Mouse (Mus musculus): ENCODE measurements at regions not wholly inside any gene's neighbourhood (a gene's known extent, or its start where the extent isn't known, plus 50 kb on each side); places are given as distances from the start of the nearest gene placed in this dataset.

DNA sequence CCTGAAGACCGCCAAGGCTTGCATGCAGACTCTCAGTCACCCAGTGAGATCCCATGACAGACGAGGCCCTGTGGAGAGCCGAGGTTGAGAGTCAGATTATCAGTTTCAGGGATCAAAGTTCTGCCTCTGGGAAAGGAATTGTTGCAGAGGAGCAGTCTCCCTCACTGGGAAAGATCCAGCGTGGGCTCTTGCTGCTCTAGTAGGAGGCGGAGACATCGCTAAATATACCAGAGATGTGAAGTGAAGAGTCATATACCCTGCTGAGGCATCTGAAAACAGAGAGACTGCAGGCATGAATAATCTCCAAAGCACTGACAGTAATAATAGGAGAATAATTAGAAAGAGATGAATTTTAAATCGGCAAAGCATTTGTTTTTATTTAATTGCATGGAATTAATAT, 106.6 kb upstream of the Auts2 start:
- DNase-seq (ENCODE audit: low spot score): no peak

DNA sequence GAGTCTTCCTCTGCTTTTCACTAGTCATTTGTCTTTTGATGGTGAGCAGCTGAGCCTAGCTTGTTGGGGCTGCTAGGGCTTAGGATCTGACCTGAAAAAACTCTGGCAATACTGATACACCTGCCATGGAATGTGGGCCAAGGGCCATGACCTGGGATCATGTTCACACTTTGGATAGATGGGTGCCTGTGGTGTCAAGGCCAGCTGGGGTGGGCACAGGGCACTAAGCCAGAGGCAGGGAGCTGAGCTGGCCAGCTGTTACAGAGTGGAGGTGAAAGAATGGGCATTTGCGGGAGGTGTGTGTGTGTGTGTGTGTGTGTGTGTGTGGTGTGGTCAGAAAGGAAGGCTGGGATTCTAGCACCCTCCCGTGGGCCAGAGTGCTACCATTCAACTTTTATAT, 105.6 kb upstream of the Auts2 start:
- DNase-seq (ENCODE audit: low spot score): no peak

DNA sequence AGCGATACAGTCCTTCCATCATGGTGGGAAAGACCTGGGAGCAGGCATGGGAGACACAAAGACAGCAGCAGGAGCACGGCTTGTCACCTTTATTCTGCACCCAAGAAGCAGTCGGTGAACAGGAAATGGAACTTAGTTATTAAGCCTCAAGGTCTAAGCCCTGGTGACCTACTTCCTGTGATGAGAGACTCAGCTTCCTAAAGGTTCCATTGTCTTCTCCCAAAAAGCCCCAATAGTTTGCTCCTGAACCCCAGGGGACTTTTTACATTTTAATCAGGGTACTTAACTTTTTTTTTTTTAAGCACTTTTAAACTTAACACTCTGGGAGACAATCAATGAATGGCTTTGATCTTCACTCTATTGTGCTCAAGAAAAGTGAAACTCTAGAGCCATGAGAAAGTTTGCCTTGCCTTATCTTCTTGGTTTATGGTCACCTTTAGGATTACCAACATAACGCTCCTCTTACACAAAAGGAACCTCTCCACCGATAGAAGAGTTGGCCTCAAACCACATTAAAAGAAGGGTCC, 101.6 kb upstream of the Auts2 start:
- DNase-seq (ENCODE audit: low spot score): no peak

DNA sequence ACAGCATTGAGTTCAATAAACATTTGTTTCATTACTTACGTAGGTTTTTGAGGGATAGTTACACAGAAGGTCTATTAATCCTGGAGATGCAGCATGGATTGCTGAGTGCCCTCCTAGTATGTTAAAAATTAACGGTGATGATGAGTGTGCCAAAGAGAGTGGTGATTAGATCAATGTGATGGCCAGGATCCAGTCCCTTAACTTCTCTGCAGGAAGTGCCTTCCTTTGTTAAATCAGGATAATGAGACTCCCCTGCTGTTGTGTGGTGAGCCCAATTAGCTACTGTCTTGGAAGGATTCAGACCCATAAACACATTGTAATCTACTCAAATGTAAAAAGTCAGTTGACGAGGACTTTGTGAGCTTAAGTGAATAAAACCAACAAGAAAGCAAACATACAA, 100.1 kb upstream of the Auts2 start:
- no peak for DNase-seq (ENCODE audit: low spot score)

DNA sequence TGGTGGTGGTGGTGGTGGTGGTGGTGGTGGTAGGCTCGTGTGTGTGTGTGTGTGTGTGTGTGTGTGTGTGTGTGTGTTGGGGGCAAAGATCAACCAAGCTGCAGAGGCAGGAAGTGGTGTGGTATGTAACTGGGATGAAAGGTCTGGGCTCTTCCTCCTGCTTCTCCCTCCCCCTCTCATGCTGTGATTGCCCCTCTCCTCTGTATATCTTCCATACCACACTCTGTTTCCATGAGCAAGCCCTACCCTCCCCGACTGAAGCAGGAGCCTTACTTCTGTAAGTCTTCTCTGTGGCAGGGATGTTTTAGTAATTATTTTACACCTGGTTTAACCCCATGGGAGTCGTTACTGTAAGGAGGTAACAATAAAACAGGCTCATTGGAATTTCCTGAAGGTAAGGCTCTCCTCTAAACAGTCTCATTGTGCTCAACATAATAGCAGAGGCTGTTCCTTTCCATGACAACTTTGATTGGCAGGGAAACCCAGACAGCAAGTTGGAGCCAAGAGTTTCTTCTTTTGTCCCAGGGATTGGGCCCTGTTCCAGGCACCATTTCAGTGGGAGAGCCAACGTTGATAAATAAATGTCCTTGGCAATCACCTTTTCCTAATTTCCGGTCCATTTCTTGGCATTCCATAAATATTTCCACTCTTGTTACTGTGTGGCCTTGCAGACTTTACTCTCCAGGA, 90.2 kb upstream of the Auts2 start:
- no peak for DNase-seq (ENCODE audit: low spot score)

DNA sequence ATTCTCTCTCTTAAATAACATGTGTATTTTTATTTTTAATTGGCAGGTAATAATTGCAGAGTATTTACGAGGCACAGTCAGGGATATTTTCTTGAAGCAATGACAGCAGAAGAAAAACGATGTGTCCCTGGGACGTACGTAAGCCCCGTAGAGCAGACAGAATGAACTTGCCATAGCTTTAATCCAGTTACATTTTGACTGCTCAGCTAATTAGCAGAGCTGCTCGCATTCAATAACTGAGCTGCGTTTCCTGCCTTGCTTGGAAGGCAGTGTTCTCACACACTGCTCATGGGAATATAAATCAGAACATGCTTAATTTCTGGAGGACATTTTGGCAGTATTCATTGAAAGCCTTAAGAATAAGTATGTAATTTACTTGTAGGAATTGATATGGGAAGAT, 78.6 kb upstream of the Auts2 start:
- DNase-seq (ENCODE audit: low spot score): no peak

DNA sequence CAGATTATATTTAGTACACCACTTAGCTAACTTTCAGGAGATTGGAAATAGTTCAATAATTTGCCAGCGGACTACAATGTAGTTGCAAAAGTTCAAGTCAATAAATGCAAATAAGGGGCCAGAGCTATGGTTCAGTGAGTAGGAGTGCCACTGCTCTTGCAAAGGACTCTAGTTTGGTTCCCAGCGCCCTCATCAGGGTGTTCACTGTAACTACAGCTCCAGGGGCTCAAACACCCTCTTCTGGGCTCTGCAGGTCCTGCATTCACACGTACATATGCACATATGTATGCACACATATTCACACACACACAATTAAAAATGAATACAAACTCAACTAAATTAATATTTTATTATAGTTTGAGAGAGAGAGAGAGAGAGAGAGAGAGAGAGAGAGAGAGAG, 74.1 kb upstream of the Auts2 start:
- DNase-seq (ENCODE audit: low spot score): no peak

DNA sequence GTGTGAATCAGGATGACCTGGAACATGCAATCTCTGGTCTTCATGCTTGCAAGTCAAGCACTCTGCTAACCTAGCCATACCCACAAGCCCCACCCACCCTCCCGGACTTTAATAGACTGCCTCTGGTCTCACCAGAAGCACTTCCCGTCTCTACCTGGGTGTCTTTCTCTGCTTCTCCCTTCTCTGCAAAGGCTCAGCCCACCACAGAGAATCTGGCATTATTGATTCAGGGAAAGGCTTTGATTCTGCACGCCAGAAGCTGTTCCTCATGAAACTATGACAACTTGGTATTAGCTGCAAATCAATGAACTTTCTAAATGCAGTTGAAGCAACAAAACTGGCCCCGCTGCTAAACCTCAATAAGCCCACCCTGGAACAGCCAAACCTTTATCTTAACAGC, 66.1 kb upstream of the Auts2 start:
- DNase-seq (ENCODE audit: low spot score): no peak

DNA sequence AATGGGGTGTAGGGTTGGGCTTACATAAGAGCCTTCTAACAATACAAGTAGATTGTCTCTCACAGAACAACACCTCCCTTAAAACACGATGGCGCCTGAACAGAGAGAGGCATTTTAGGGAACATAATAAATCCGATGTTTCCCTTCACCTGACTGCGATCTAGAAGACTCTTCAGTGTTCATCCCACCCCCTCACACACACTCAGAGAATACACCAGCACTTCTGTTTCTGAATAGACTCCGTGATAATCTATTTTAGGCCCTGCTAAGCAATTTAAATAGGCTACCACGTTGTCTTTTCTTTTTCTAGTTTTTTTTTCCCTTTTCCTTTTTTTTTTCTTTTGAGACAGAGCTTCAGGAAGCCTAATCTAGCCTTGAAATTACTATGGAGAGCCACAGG, 63.1 kb upstream of the Auts2 start:
- DNase-seq (ENCODE audit: low spot score): no peak

DNA sequence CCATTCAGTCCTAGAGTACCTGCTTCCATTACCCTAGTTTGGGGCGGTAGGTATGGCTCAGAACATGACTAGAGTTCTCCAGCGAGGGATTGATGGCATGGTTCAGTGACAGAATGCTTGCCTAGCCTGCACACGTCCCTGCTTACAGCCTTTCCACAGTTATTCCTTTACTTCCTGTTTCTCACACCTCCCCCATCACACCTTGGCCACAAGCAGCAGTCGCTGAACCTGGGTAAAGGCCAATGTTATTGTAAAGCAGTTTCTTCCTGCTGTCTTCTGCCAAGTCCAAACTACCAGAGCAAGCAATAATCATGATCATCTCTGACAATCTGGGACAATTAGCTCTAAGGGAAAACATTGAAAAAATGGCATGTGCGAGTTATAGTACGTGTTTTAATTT, 51.7 kb upstream of the Auts2 start:
- no peak for DNase-seq (ENCODE audit: low spot score)

All from urinary bladder, postnatal 10 days (tissue).